Mouse (Mus musculus) testis, adult 2 months (tissue): ENCODE data around the gene Gls2. TPM values are rescaled to one million over a fixed set of nuclear protein-coding genes. Genes with fewer than 3 reads are reported as not detected.
"Not testable (repeated sequence)": the region's sequence is repeated elsewhere in the genome, so short reads cannot be mapped to it uniquely, and the experiment has no call there.

Source experiments
- H3K27ac ChIP-seq: fragments of 200-500 bp; 2 replicates; pipeline ENCODE4 v1.5.1; 2012; ENCODE audit warnings: low read depth, low read length; ENCODE audit not compliant: control insufficient read depth, insufficient read depth
- H3K27me3 ChIP-seq: fragments of 200-500 bp; 2 replicates; pipeline ENCODE4 v1.6.1; 2012; ENCODE audit warnings: mild to moderate bottlenecking, low read length, moderate library complexity; ENCODE audit not compliant: control insufficient read depth, insufficient read depth
- H3K36me3 ChIP-seq: fragments of 200-500 bp; 2 replicates; pipeline ENCODE4 v1.6.1; 2012; ENCODE audit warnings: mild to moderate bottlenecking, low read length; ENCODE audit not compliant: control insufficient read depth, insufficient read depth
- H3K4me1 ChIP-seq: fragments of 200-500 bp; 2 replicates; pipeline ENCODE4 v1.6.1; 2012; ENCODE audit warnings: low read length; ENCODE audit not compliant: control insufficient read depth, insufficient read depth
- H3K4me3 ChIP-seq: fragments of 200-500 bp; 2 replicates; pipeline ENCODE4 v1.5.1; 2012; ENCODE audit warnings: low read depth, mild to moderate bottlenecking, low read length, moderate library complexity, mixed read lengths; ENCODE audit not compliant: control insufficient read depth
- CTCF ChIP-seq: fragments of 200-500 bp; IDR thresholded peaks from 2 replicates; pipeline ENCODE4 v1.5.1; 2012; ENCODE audit warnings: low read depth, mild to moderate bottlenecking, inconsistent platforms, low read length, moderate library complexity; ENCODE audit not compliant: control insufficient read depth, insufficient read depth, insufficient replicate concordance
- POLR2A ChIP-seq: fragments of 200-500 bp; IDR thresholded peaks from 2 replicates; pipeline ENCODE4 v1.6.1; 2012; ENCODE audit warnings: low read depth, mild to moderate bottlenecking, inconsistent platforms, low read length, moderate library complexity; ENCODE audit not compliant: control insufficient read depth
- polyA plus RNA-seq: library from polyadenylated mRNA; depleted of rRNA; stranded (reverse); fragments of >200 nt; gene quantifications from 2 replicates; pipeline ENCODE4 v1.2.3, GENCODE M21; 2012

Gene Gls2
- polyA plus RNA-seq, 1 experiment: 3.7 TPM

DNA sequence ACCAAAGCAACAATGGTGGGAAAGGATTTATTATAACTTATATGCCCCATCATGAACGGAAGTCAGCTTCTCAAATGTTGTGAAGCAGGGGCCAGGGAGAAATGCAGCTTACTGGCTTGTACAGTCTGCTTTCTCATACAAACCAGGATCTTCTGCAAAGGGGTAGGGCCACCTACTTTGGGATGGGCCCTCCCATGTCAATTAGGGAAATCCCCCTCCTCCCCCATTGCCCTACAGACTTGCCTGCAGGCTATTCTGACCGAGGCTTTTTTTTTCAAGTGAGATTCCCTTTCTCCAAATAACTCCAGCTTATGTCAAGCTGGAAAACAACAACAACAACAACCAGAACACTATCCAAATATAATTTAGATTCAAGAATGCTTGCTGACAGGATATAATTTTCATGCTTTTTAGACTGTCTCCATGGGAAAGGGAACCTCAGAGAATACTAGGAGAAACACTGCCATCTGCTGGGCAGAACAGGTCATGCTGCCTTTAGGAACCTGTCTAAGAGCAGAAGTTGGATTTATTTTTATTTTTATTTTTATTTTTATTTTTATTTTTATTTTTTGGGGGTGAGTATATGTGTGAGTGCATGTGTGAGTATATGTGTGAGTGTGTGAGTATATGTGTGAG lies 5.9 kb upstream of the Gls2 start:
- H3K27ac ChIP-seq: no peak overlapping the region
- no peak overlapping the region for H3K4me3 ChIP-seq
- no peaks in the 10 kb centered on the region for H3K36me3 ChIP-seq
- no peaks in the 10 kb centered on the region; the same call in none of the 2 replicates for H3K4me1 ChIP-seq
- TF ChIP-seq POLR2A (no peak), CTCF (peak; percentile 34; the same call in 1 of the 2 replicates)
- H3K27me3 ChIP-seq: no peaks in the 10 kb centered on the region

DNA sequence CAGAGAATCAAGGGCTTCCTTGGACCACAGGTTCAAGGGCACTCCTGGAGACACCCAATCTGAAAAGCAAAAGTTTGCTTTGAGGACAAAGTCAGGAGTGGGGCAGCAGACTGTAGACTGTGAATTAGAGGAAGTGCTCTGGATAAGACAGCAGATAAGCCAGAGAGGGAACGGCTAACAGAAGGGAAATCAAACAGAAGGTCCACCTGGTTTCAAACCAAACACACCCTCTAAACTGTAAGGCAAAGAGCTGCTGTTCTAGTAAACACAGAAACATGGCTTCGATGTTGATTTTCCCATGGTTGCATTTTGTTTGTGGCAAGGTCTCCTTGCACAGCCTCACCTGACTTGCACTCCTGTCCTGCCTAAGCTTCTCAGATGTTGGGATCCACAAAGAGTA lies 2.8 kb upstream of the Gls2 start:
- peaks cover 10% of the 10 kb centered on the region for H3K4me1 ChIP-seq
- H3K36me3 ChIP-seq: no peaks in the 10 kb centered on the region
- no peak overlapping the region for H3K4me3 ChIP-seq
- TF ChIP-seq CTCF: no peak
- no peak for TF ChIP-seq POLR2A
- no peak overlapping the region for H3K27ac ChIP-seq
- H3K27me3 ChIP-seq: no peaks in the 10 kb centered on the region

GRCm38 (mm10) chr10:128192030-128192766 lies 2.1 kb upstream of the Gls2 start:
- H3K27me3 ChIP-seq, H3K4me3 ChIP-seq, H3K36me3 ChIP-seq, H3K4me1 ChIP-seq, H3K27ac ChIP-seq: not testable (repeated sequence)

GRCm38 (mm10) chr10:128193113-128193512 lies 1.1 kb upstream of the Gls2 start:
- H3K4me3 ChIP-seq: no peak overlapping the region

DNA sequence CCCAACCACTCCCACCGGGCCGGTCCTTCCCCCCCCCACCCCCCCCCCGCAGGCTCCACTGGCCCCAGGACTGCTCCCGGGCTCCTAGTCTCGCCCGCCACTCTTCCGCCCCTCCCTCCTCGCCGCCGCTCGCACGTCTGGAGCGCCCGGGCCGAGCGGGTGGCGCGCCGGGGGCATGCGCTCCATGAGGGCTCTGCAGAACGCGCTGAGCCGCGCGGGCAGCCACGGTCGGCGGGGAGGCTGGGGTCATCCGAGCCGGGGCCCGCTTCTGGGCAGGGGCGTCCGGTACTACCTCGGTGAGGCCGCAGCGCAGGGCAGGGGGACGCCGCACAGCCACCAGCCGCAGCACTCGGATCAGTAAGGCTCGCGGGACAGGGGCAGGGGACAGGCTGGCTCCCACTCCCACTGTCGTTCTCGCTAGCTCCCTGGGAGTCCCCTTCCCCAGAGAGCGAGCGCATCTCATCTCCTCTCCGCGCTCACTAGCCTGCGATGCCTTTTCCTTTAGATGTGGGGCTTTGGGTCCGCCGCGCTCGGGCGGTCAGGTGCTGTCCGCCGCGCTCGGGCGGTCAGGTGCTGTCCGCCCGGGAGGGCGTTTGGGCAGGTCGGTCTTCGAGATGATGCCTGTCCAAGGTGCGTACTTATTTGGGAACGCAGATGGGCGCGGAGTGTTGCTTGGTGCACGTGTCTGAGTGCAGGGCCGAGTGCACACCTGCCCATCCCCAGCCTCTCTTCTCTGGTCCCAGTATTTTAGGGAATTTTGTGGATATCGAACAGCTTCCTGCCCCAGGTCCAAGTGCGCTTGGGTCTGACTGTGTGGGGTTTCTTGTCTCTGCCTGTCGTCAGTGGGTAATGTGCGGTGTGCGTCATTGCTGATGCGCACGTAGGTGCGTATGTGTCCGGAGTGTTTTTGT lies 549 bp downstream of the Gls2 start:
- TF ChIP-seq CTCF (no peak), POLR2A (no peak)
- Histone ChIP-seq H3K27me3 (no peaks in the 10 kb centered on the region), H3K27ac (no peak overlapping the region), H3K36me3 (no peaks in the 10 kb centered on the region), H3K4me1 (peaks cover 10% of the 10 kb centered on the region), H3K4me3 (peak overlapping the region; percentile 90)

More at GRCm38 (mm10) chr10:128193113-128193512, 1.1 kb upstream of the Gls2 start:
- Histone ChIP-seq H3K36me3 (no peaks in the 10 kb centered on the region), H3K27me3 (no peaks in the 10 kb centered on the region), H3K4me1 (peaks cover 10% of the 10 kb centered on the region), H3K27ac (no peak overlapping the region)
- TF ChIP-seq CTCF: no peak

- H3K27me3 ChIP-seq: no peaks in the 10 kb centered on the region
- no peak overlapping the region for H3K27ac ChIP-seq
- no peak overlapping the region for H3K4me3 ChIP-seq
- H3K36me3 ChIP-seq: no peaks in the 10 kb centered on the region
- TF ChIP-seq POLR2A: no peak
- TF ChIP-seq CTCF: no peak
- no peaks in the 10 kb centered on the region for H3K4me1 ChIP-seq
Observed at GRCm38 (mm10) chr10:128201856-128202255, 7.6 kb downstream of the Gls2 start.

GRCm38 (mm10) chr10:128204941-128205340 lies 10.7 kb downstream of the Gls2 start:
- H3K27ac ChIP-seq: no peak overlapping the region
- H3K27me3 ChIP-seq: no peaks in the 10 kb centered on the region
- H3K4me1 ChIP-seq: no peaks in the 10 kb centered on the region
- H3K36me3 ChIP-seq: no peaks in the 10 kb centered on the region
- H3K4me3 ChIP-seq: no peak overlapping the region
- no peak for TF ChIP-seq POLR2A
- no peak for TF ChIP-seq CTCF
